Mouse (Mus musculus) heart, adult 2 months (tissue): ENCODE measurements around the gene Napepld.

ENCODE experiments used
- CTCF ChIP-seq: fragments of 200-600 bp; IDR thresholded peaks from 2 replicates; pipeline ENCODE4 v1.8.1; 2022; ENCODE audit warnings: antibody characterized with exemption, mild to moderate bottlenecking, moderate library complexity
- EP300 ChIP-seq: fragments of 200-500 bp; IDR thresholded peaks from 2 replicates; pipeline ENCODE4 v1.6.1; 2011; ENCODE audit warnings: low read depth, low read length, control low read depth; ENCODE audit not compliant: insufficient read depth
- POLR2A ChIP-seq: fragments of 200-500 bp; IDR thresholded peaks from 2 replicates; pipeline ENCODE4 v1.6.1; 2011; ENCODE audit warnings: mild to moderate bottlenecking, low read depth, low read length, control low read depth; ENCODE audit not compliant: insufficient read depth

- TF ChIP-seq POLR2A (no peak), CTCF (no peak), EP300 (no peak)
Observed at GRCm38 (mm10) chr5:21724872-21725271, 23.7 kb upstream of the Napepld start.
